Mouse (Mus musculus): ENCODE measurements at regions not wholly inside any gene's neighbourhood (a gene's known extent, or its start where the extent isn't known, plus 50 kb on each side); places are given as distances from the start of the nearest gene placed in this dataset.
"Not testable (repeated sequence)": the region's sequence is repeated elsewhere in the genome, so short reads cannot be mapped to it uniquely, and the experiment has no call there.

DNA sequence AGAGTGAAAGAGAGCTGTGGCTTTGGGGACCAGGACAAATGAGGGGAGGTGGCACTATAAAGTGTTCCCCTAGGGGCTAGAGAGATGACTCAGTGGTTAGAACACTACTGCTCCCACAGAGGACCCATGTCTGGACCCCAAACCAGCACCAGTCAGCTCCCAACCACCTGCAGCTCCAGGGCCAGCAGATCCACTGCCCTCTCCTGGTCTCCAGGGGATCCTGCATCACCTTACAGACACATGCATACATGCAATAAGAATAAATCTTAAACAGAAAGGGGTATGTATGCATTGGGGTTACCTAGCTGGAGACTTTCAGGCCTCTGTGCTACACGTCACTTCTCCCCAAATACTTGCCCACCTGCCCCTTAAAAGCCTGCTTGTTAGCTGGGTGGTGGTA lies 93.8 kb upstream of the Zfp706 start:
- no peak for DNase-seq (ENCODE audit: low spot score in 2 of 2)

- DNase-seq (ENCODE audit: low spot score in 2 of 2) = no peak
These were observed 93.3 kb upstream of the Zfp706 start for GRCm38 (mm10) chr15:37100767-37101288.

GRCm38 (mm10) chr15:37099927-37100766 lies 92.6 kb upstream of the Zfp706 start:
- no peak for DNase-seq (ENCODE audit: low spot score in 2 of 2)

DNA sequence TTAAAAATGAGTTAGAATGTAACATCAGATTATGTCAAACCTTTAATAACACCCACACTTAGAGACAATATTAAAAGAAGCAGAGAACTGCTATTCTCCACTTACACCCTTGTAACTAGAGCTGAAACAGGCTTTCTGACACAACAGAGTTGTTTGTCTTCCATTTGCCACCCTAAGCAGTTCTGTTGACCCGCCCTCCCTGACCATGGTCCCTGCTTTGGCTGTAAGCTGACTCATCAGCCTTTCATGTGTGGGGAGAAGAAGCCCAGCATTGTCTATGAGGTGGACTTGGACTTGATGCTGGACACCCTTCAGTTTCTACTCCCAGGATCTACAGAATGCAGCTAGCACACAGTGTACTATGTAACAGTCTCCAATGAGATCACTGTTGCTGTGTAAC lies 91.6 kb upstream of the Zfp706 start:
- DNase-seq (ENCODE audit: low spot score in 2 of 2) = no peak

GRCm38 (mm10) chr15:37097426-37097825 lies 89.9 kb upstream of the Zfp706 start:
- no peak for DNase-seq (ENCODE audit: low spot score in 2 of 2)

DNA sequence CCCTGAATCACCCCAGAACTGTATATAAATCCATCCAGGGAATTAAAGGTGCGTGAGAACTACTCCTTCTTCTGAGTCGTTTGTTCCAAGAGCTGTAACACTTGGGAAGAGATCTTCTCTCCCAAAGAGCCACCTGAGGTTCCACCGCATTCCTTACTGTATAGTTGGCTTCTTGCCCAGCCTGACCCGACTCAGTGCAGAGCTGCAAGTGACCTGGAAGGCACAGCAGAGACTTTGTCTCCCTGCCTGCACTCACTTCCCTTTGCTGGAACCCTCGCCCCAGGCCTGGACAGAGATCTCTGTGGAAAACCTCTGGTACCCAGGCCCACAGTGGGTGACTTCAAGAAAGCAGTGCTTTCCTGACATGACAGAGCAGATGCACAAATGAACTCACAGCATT lies 83.6 kb upstream of the Zfp706 start:
- not testable (repeated sequence) for DNase-seq (ENCODE audit: low spot score in 2 of 2)

- DNase-seq (ENCODE audit: low spot score in 2 of 2) = no peak
These were observed 76.2 kb upstream of the Zfp706 start for GRCm38 (mm10) chr15:37083726-37084125.

DNA sequence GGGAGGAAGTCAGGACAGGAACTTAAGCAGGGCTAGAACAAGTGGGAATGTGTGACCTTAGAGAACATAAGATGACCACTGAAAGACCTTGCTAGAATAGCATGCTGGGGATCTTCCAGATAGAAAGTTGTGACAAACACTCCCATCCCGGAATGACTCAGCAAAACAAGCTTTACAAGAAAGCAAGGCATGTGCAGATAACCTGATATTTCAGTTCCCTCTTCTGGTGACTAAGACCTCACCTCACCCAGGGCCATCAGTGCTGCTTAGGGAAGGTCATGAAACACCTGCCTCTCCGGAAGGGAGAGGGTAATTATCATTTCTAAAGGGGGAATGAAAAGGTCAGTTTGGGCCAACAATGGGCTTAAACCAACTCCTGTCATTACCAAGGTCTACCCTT lies 74.3 kb upstream of the Zfp706 start:
- peak in 1 of 2 experiments; percentile 12 for DNase-seq (ENCODE audit: low spot score in 2 of 2)

GRCm38 (mm10) chr15:37080931-37081330 lies 73.4 kb upstream of the Zfp706 start:
- DNase-seq (ENCODE audit: low spot score in 2 of 2) = no peak

GRCm38 (mm10) chr15:37080395-37080794 lies 72.8 kb upstream of the Zfp706 start:
- no peak for DNase-seq (ENCODE audit: low spot score in 2 of 2)

DNA sequence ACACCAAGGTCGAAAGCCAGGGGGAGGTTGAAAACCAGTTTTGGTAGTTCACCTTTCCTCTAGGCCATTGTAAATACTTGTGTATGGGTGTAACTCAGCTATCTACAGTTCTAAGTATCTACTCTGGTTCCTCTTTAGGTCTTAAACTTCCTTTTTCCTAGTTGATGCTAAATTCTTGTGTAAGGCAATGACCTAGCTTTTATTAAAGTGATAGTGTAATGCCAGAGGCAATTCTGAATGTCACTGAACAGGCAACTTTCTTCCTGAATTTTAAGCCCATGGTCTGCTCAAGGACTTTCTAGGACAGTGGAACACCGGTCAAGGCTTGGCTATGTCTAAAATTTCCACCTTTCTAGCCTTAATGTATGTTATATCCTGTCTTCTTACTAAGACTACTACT lies 66.6 kb upstream of the Zfp706 start:
- not testable (repeated sequence) for DNase-seq (ENCODE audit: low spot score in 2 of 2)

DNA sequence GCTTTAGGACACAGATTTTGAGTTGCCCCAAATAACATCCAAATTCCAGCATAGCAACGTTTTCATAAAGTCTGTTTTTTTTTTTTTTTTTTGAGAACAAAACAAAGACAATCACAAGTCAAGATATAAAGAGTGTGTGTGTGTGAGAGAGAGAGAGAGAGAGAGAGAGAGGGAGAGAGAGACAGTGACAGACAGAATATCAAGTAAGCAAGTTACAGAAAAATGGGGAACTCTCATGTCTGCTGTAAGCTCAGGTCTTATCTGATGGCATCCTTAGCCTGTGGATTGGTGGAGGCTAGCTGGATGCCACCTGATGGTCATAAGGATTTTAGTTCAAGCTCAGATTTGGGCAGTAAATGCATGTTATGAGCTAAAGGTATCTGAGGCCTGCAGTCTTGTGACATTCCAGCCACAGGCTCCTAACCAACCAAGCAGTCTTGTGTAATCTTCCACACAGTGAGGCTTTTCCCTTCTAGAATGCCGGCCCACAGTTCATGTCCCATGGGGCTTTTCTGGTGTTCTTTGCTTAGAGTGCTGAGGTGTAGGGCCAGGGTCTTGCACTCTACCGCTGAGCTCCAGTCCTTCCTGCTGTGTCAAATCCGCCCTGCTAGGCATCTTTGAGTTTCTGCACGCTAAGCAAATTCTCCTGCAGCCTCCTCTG lies 64.8 kb upstream of the Zfp706 start:
- DNase-seq (ENCODE audit: low spot score in 2 of 2) = no peak

DNA sequence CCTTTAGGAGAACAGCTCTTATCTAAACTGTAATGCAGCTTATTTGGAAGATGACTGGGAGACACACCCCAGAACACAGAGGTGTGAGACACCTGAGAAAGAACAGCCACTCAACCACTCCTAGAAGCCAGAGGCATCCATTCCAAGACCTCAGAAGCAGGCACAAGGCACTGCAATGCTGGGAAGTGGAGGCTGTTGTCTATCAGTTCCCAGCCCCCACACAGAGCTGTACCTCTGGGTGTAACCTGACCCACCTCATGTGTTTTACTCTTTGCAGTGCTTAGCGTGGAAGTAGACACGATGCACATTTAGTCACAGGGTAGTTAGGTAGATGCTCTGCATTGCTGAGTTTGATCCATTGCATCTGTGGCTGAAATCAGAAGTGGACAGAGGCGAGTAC lies 62.6 kb upstream of the Zfp706 start:
- DNase-seq (ENCODE audit: low spot score in 2 of 2) = no peak

DNA sequence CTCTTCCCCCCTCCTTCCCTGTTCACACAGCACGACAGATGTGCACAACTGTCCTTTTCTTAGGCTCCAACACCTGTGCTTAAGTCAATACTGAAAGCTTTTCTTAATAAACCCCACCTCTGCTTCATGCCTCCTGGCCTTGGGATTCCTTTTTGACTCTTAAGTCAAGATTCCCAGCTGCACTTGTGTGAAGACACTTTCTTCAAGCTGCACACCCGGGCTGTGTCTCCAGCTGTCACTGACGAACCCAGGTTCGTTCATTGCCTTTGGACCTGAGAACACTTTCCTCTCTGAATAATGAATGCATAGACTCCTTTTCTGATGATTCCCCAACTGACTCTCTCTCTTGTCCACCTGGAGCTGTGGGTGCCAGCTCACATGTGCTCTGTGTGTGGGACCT lies 59.8 kb upstream of the Zfp706 start:
- no peak for DNase-seq (ENCODE audit: low spot score in 2 of 2)

DNA sequence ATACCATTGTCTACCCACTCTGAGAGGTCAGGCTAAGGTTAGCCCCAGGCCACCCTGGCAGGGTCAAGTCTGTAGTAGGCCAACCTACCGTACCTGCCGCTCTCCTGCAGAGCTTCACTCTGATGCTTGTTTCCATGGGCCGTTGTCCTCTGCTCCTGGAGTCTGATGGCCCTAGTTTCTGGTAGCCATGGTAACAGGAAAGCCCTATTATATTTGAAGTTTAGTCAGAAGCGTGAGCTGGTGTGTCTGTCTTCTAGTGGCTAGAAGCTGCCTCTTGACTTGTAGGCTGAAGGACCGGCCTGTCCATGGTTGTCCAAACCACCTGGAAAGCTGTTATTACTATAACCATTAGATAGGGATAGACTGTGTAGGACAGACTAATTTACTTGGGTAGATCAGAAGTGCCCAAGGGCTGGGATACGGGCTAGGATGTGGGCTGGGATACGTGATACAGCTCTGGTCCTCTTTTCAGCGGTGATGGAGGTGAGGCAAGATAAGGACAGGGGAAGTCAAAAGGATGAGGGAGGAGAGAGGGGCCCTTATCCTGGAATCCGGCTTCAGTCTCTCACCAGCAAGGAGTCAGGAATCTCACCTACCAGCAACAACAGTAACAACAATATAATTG lies 58.5 kb upstream of the Zfp706 start:
- no peak for DNase-seq (ENCODE audit: low spot score in 2 of 2)

- no peak for DNase-seq (ENCODE audit: low spot score in 2 of 2)
These were observed 57.8 kb upstream of the Zfp706 start for GRCm38 (mm10) chr15:37065408-37065807.

DNA sequence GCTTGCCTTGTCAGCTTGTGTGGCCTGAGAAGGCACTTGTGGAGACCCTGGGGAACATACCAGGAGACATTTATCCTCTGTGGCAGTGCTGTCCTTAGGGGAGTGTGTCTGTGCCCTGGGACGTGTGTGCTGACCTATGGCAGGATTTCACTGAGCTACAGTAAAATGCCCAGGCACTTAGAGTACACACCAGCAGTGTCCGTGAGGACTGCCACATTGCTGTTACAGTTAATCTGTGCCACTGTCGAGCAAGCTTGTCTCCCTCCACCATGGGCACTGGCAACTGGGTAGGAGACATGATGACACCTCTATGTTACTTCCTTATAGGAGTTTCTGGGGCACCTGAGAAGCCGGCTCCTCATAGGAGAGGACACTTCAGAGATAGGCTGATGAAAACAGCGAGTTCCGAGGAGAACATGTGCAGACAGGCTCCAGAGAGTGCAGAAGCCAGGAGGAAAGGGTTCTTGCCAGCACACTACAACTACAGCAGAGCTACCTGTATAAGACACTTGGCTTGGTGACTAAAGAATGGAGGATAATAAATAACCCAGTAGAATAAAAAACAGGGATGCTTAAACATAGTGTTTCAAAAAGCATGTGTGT lies 56.3 kb upstream of the Zfp706 start:
- no peak for DNase-seq (ENCODE audit: low spot score in 2 of 2)

- no peak for DNase-seq (ENCODE audit: low spot score in 2 of 2)
These were observed 55.0 kb upstream of the Zfp706 start for GRCm38 (mm10) chr15:37062585-37062984.

DNA sequence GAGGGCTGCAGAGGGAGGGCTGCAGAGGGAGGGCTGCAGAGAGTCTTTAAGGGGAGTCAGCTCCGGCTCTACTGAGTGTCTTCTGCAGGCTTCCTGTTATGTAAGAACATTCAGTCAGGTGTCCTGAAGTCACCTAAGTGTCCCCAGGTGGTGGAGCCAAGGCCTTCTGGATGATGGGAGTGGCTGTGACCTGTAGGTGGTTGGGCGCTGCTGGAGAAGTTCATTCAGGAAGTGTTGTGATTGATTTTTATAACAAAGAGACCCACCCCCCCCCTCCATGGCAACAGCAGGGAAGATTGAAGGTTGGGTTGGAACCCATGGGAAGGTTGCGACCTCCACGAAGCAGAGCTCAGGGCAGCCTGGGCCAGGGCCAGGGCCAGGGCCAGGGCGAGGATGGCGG lies 53.9 kb upstream of the Zfp706 start:
- DNase-seq (ENCODE audit: low spot score in 2 of 2) = no peak

- DNase-seq (ENCODE audit: low spot score in 2 of 2) = no peak
These were observed 53.3 kb upstream of the Zfp706 start for GRCm38 (mm10) chr15:37060831-37061230.

Measured in urinary bladder, postnatal 4 days (tissue).